Mouse (Mus musculus) kidney, postnatal 4 days (tissue): ENCODE data around the gene Cdkn1a.
A peak's percentile ranks its signal among the peaks of the same experiment; 100 is the strongest.
"Not testable (repeated sequence)": the region's sequence is repeated elsewhere in the genome, so short reads cannot be mapped to it uniquely, and the experiment has no call there.

Experiments
- DNase-seq, 2 experiments: peaks; one replicate each; pipeline ENCODE4 v3.0.0; 2021; ENCODE audit warnings: mixed read lengths in 2 of 2

Gene Cdkn1a

GRCm38 (mm10) chr17:29083586-29083985 is 7.2 kb upstream of the Cdkn1a start:
- DNase-seq: no peak

GRCm38 (mm10) chr17:29084656-29085055 is 6.1 kb upstream of the Cdkn1a start:
- no peak for DNase-seq

- no peak for DNase-seq
Observed at GRCm38 (mm10) chr17:29085266-29085665, 5.5 kb upstream of the Cdkn1a start.

- DNase-seq: no peak
Observed at GRCm38 (mm10) chr17:29086916-29087315, 3.9 kb upstream of the Cdkn1a start.

GRCm38 (mm10) chr17:29091348-29091944 is 670 bp downstream of the Cdkn1a start:
- no peak for DNase-seq

GRCm38 (mm10) chr17:29092497-29092896 is 1.7 kb downstream of the Cdkn1a start:
- DNase-seq: no peak

DNA sequence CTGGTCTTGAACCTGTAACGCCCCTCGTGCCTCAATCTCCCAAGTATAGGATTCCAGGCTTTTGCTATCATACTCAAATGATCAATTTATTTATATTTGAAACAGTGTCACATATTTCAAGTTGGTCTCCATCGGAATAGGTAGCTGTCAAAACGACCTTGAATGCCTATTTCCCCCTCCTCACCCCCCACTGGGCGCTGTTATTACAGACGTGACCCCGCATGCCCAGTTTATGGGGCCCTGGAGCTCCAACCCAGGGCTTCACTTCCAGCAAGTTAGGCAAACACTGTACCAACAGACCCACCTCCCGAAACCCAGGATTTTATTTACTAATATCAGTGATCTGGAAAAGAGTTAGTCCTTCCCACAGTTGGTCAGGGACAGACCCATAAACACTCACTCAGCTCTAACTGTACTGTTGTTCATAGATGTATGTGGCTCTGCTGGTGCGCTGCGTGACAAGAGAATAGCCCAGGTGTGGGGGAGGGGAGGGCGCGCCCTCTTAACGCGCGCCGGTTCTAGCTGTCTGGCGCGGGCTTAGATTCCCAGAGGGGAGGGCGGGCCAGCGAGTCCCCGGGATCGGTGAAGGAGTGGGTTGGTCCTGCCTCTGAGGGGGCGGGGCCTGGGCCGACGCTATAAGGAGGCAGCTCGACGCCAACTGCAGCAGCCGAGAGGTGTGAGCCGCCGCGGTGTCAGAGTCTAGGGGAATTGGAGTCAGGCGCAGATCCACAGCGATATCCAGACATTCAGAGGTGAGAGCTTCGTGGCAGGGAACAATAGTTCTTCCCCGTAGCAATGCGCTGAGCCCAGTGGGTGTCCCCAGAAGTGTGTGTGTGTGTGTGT is 2.6 kb downstream of the Cdkn1a start:
- peak; percentile 90 to 94 for DNase-seq

- DNase-seq: peak; percentile 25 to 58
Observed at GRCm38 (mm10) chr17:29093961-29094309, 3.2 kb downstream of the Cdkn1a start.

GRCm38 (mm10) chr17:29094310-29095181 is 3.8 kb downstream of the Cdkn1a start:
- peak; percentile 62 to 74 for DNase-seq

GRCm38 (mm10) chr17:29095201-29095733 is 4.5 kb downstream of the Cdkn1a start:
- DNase-seq: peak; percentile 95 to 96

- no peak for DNase-seq
Observed at GRCm38 (mm10) chr17:29096245-29096644, 5.5 kb downstream of the Cdkn1a start.

- no peak for DNase-seq
Observed at GRCm38 (mm10) chr17:29096851-29097561, 6.2 kb downstream of the Cdkn1a start.

- DNase-seq: no peak
Observed at GRCm38 (mm10) chr17:29098291-29098690, 7.5 kb downstream of the Cdkn1a start.

DNA sequence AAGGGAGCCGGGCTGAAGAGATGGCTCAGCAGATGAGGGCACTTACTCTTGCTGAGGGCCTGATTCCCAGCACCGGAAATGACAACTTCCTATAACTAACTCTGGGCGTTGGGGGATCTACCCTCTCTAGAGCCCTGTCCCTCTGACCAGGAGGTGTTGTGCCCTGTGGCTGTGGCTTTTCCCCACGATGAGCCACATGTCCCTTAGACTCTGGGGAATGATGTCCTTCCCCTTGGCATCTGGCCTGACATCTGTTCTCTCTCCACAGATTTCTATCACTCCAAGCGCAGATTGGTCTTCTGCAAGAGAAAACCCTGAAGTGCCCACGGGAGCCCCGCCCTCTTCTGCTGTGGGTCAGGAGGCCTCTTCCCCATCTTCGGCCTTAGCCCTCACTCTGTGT is 8.3 kb downstream of the Cdkn1a start:
- DNase-seq: no peak

GRCm38 (mm10) chr17:29100627-29101026 is 9.9 kb downstream of the Cdkn1a start:
- no peak for DNase-seq

- DNase-seq: not testable (repeated sequence)
Observed at GRCm38 (mm10) chr17:29110356-29110755, 19.6 kb downstream of the Cdkn1a start.

DNA sequence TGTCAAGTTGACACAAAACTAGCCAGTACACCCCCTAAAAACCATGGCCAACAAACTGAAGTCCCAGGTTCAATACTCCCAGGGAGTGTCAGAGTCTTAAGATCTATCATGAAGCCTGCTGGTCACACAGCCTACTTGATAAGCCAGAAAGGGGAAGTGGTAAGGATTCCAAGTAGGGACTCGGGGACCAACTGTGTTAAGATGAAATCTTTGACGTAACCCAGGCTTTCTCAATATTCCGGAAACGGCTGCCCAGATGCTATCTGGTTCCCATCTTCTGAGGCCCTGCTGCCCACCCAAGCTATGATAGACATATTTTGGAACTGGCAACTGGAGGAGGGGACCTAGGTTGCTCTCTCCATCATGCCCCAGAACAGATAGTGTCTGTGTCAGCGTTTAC is 20.6 kb downstream of the Cdkn1a start:
- DNase-seq: no peak

DNA sequence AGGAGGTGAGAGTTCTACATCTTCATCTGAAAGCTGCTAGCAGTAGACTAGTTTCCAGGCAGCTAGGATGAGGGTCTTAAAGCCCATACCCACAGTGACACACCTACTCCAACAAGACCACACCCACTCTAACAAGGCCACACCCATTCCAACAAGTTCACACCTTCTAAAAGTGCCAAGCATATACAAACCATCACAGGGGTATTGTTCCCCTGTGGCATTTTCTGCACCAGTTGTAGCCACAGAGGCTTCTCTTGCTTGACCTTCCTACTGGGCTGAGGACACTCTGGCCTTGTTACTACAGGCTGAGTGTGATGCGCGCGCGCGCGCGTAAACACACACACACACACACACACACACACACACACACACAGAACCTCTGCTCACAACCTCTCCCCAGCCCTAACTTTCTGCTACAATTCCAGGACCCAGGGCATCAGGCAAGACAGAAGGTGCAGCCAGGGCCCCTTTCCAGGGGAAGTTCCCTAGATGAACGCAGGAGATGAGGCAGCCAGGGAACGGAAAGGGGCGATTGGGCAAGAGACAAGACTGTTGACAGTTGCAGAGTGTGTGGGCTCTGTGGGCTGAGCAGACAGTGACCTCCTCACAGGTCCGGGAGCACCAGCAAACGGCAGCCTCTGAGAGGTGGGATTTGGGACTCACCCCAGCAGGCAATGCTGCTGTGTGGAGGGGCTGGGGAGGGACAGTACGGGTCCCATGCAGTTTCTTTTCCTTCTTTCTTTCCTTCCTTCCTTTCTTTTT is 23.0 kb downstream of the Cdkn1a start, which contains the start of gene Rab44:
TSS of gene Rab44 (plus strand) at position 555 of the 762 bp plus-strand sequence.
- no peak for DNase-seq

DNA sequence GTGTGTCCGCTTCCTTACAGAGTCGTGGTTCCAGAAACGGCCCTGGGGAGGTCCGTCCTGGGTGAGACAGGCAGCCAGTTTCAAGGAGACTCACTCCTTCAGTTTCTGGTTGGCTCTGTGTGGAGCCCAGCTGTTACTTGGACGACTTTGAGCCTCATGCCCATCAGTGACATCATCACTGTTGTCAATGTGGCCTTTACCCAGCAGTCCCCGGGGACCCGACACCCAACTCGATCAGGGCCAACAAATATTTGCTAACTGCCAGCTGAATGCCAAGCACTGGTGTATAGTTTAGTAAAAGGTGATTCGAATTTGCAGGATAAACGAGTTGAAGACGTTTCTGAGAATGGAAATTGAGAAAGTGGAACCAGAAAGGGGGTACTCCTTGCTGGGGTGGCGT is 25.2 kb downstream of the Cdkn1a start:
- DNase-seq: peak in 1 of 2 experiments; percentile 0

- peak in 1 of 2 experiments; percentile 0 for DNase-seq
Observed at GRCm38 (mm10) chr17:29117006-29117648, 26.4 kb downstream of the Cdkn1a start.

DNA sequence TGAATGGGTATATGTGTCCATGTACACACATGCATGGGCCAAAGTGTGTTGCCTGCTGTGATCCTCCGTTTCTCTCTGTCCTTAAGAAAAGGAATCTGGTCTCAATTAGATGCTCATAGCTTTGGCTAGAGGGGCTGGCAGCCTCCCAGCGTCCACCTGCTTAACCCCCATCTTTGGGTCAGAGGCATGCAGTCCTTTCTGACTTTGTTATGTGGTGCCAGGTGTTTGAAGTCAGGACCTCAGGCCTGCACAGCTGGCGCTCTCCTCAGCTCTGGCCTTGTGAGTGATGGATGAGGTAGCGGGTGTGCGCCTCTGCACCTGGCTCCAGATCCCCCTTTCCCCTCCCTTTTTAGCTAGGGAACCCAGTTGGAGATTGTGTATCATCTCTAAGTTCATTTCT is 27.3 kb downstream of the Cdkn1a start:
- DNase-seq: no peak
